Mouse (Mus musculus) sigmoid colon, adult 10 weeks (tissue): ENCODE results near the gene Olfr1082. TPM values are rescaled to one million over a fixed set of nuclear protein-coding genes. Genes with fewer than 3 reads are reported as not detected.

Source experiments
- polyA plus RNA-seq: library from polyadenylated mRNA; stranded (reverse); fragments of 350-450 nt; fragmentation: Illumina TruSeq; extraction: RNeasy Lipid Tissue Mini Kit (QIAGEN cat#74804); gene quantifications from one replicate; pipeline ENCODE4 v1.2.3, GENCODE M21; 2014; ENCODE audit warnings: low read depth, low replicate concordance

The Olfr1082 gene
- not detected for polyA plus RNA-seq

GRCm38 (mm10) chr2:86598866-86599265, at the start of gene Olfr1082:
Gene Olfr1082 (minus strand): TSS chr2:86598966.

DNA sequence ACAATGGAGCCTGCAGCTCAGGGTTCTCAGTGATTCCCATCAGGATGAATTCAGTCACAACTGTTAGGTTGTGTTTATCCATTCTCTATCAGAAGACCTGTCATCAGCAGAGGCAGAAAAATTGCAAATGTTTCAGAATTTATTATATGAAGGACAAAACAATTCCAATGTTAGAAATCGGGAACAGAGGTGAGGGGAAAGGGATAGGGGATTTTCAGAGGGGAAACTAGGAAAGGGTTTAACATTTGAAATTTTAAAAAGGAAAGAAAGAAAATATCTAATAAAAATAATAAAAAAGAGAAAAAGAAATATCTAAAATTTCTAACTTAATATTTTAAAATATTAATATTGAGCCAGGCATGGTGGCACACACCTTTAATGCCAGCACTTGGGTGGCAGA, 40.9 kb upstream of the Olfr1082 start, which contains the start of gene Olfr1084:
Gene Olfr1084, minus strand, starts transcription at position 101 of the 400 bp plus-strand sequence.

GRCm38 (mm10) chr2:86558135-86558534, 40.6 kb downstream of the Olfr1082 start, which contains the start of gene Olfr1080:
Gene Olfr1080 (minus strand): TSS chr2:86558235.

Other genes starting within 250 kb of the Olfr1082 start
- gene Olfr1055, start 248.7 kb downstream of the Olfr1082 start, polyA plus RNA-seq: not detected
- not detected for gene Olfr1056, start 236.5 kb downstream of the Olfr1082 start, polyA plus RNA-seq
- gene Olfr1057, start 220.6 kb downstream of the Olfr1082 start, polyA plus RNA-seq: not detected
- not detected for gene Olfr1058, start 210.4 kb downstream of the Olfr1082 start, polyA plus RNA-seq
- not detected for gene Olfr1061, start 184.9 kb downstream of the Olfr1082 start, polyA plus RNA-seq
- not detected for gene Olfr1062, start 172.2 kb downstream of the Olfr1082 start, polyA plus RNA-seq
- gene Olfr1065, start 148.4 kb downstream of the Olfr1082 start, polyA plus RNA-seq: not detected
- not detected for gene Olfr1066, start 142.7 kb downstream of the Olfr1082 start, polyA plus RNA-seq
- gene Olfr228, start 111.6 kb downstream of the Olfr1082 start, polyA plus RNA-seq: not detected
- not detected for gene Olfr1076, start 90.5 kb downstream of the Olfr1082 start, polyA plus RNA-seq
- not detected for gene Olfr1079, start 56.5 kb downstream of the Olfr1082 start, polyA plus RNA-seq
- not detected for gene Olfr1080, start 40.7 kb downstream of the Olfr1082 start, polyA plus RNA-seq
- gene Olfr1084, start 40.8 kb upstream of the Olfr1082 start, polyA plus RNA-seq: not detected
- not detected for gene Olfr1085, start 63.1 kb upstream of the Olfr1082 start, polyA plus RNA-seq
- gene Olfr1086, start 81.1 kb upstream of the Olfr1082 start, polyA plus RNA-seq: not detected
- gene Olfr1087, start 99.4 kb upstream of the Olfr1082 start, polyA plus RNA-seq: not detected
- not detected for gene Olfr1089, start 134.7 kb upstream of the Olfr1082 start, polyA plus RNA-seq
- gene Olfr1090, start 160.0 kb upstream of the Olfr1082 start, polyA plus RNA-seq: not detected
- gene Olfr1093, start 183.5 kb upstream of the Olfr1082 start, polyA plus RNA-seq: not detected
- gene Olfr141, start 211.1 kb upstream of the Olfr1082 start, polyA plus RNA-seq: not detected
- not detected for gene Olfr1094, start 225.7 kb upstream of the Olfr1082 start, polyA plus RNA-seq